Mouse (Mus musculus) olfactory bulb, adult 2 months (tissue): ENCODE results near the gene Mocs1.

Source experiments
- CTCF ChIP-seq: fragments of 200-500 bp; IDR thresholded peaks from 2 replicates; pipeline ENCODE4 v1.5.1; 2012; ENCODE audit warnings: low read depth, mild to moderate bottlenecking, low read length, moderate library complexity; ENCODE audit not compliant: insufficient read depth
- POLR2A ChIP-seq: fragments of 200-500 bp; IDR thresholded peaks from 2 replicates; pipeline ENCODE4 v1.6.1; 2012; ENCODE audit warnings: mild to moderate bottlenecking, low read depth, low read length, moderate library complexity; ENCODE audit not compliant: insufficient read depth

DNA sequence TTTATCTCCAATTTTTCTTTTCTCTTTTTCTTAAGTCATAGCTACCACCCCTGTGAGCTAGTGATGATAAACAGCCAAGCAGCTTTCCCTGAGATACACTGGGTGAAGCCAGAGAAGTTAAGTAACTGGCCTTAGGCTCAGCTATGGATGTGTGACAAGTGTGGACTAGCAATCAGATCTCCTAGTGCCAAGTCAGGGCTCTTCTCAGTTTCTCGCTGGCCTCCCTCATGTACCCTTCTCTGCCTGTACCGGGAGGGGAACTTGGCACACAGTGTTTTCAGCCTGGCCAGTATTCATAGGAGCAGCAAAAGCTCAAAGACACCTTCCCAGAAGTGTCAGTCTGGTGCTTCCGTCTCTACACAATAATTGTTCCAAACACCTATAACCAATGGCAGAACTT lies 4.3 kb upstream of the Mocs1 start:
- TF ChIP-seq CTCF, result no peak
- TF ChIP-seq POLR2A, result no peak
